Mouse (Mus musculus) hindbrain, embryonic 13.5 days (tissue): ENCODE data around the gene Arg2. TPM values are rescaled to one million over a fixed set of nuclear protein-coding genes. Genes with fewer than 3 reads are reported as not detected.
"Not testable (repeated sequence)": the region's sequence is repeated elsewhere in the genome, so short reads cannot be mapped to it uniquely, and the experiment has no call there.

ENCODE experiments used
- ATAC-seq: fragments of 200-750 bp; cut with Nextera tagmentation; 2 replicates; pipeline ENCODE4 v1.8.0; 2017; ENCODE audit warnings: moderate TSS enrichment; ENCODE audit not compliant: low FRiP score
- H3K27ac ChIP-seq: fragments of 300-500 bp; sonication (generic); 2 replicates; pipeline ENCODE4 v1.5.1; 2015; ENCODE audit warnings: inconsistent platforms, mild to moderate bottlenecking, moderate library complexity
- H3K27me3 ChIP-seq: fragments of 300-500 bp; sonication (generic); 2 replicates; pipeline ENCODE4 v1.6.1; 2015; ENCODE audit warnings: mild to moderate bottlenecking, inconsistent platforms
- H3K36me3 ChIP-seq: fragments of 300-500 bp; sonication (generic); 2 replicates; pipeline ENCODE4 v1.6.1; 2015; ENCODE audit warnings: mild to moderate bottlenecking, inconsistent platforms
- H3K4me1 ChIP-seq: fragments of 300-500 bp; sonication (generic); replicated peaks from 2 replicates; pipeline ENCODE4 v1.6.1; 2015; ENCODE audit warnings: inconsistent platforms
- H3K4me2 ChIP-seq: fragments of 300-500 bp; sonication (generic); 2 replicates; pipeline ENCODE4 v1.6.1; 2015; ENCODE audit warnings: inconsistent platforms, mild to moderate bottlenecking, moderate library complexity
- H3K4me3 ChIP-seq: fragments of 300-500 bp; sonication (generic); 2 replicates; pipeline ENCODE4 v1.5.1; 2015; ENCODE audit warnings: mild to moderate bottlenecking, inconsistent platforms
- H3K9ac ChIP-seq: fragments of 300-500 bp; sonication (generic); 2 replicates; pipeline ENCODE4 v1.6.1; 2015; ENCODE audit warnings: mild to moderate bottlenecking, inconsistent platforms
- H3K9me3 ChIP-seq: fragments of 300-500 bp; sonication (generic); 2 replicates; pipeline ENCODE4 v1.6.1; 2016; ENCODE audit warnings: inconsistent platforms
- WGBS: fragments of 180-500 bp; shearing (Covaris S2); methylation state at CpG from one replicate; pipeline ENCODE4 v1.1.7; 2015; 5-methylcytosine and 5-hydroxymethylcytosine counted together
- polyA plus RNA-seq: library from polyadenylated mRNA; unstranded; fragments of >200 nt; fragmentation: Nextera tagmentation; extraction: Ambion mirVana; gene quantifications from 2 replicates; pipeline ENCODE4 v1.2.1, GENCODE M21; 2015

Gene Arg2
- polyA plus RNA-seq, 1 experiment from 2014 or later = 37.3 TPM

- WGBS = under 1% methylated on average over 71 of the region's 73 CpGs
- Histone ChIP-seq H3K4me2 (peak within 1 kb of the TSS; percentile 72), H3K36me3 (peaks cover 17% of the 10 kb centered on the region), H3K9ac (peak within 1 kb of the TSS; percentile 89), H3K9me3 (no peaks in the 10 kb centered on the region), H3K27me3 (no peaks in the 10 kb centered on the region), H3K4me1 (peaks cover 14% of the 10 kb centered on the region), H3K4me3 (peak within 1 kb of the TSS; percentile 97), H3K27ac (peak within 1 kb of the TSS; percentile 97)
- ATAC-seq = peak; percentile 99
Measured at GRCm38 (mm10) chr12:79172019-79172941, 41.7 kb downstream of the Arg2 start, which contains the start of gene Vti1b. Vti1b (minus strand) TSS chr12:79172667.

- Histone ChIP-seq H3K36me3 (peaks cover 23% of the 10 kb centered on the region), H3K27ac (no peak overlapping the region), H3K9me3 (no peaks in the 10 kb centered on the region), H3K4me3 (no peak overlapping the region), H3K9ac (no peak overlapping the region), H3K4me2 (no peak overlapping the region), H3K4me1 (peaks cover 14% of the 10 kb centered on the region), H3K27me3 (no peaks in the 10 kb centered on the region)
- no peak for ATAC-seq
- WGBS = 88% methylated on average over 5 of the region's 5 CpGs
Measured at GRCm38 (mm10) chr12:79173721-79174120, 43.1 kb downstream of the Arg2 start.

- H3K36me3 ChIP-seq = peaks cover 31% of the 10 kb centered on the region
- no peaks in the 10 kb centered on the region for H3K27me3 ChIP-seq
- no peak overlapping the region for H3K9ac ChIP-seq
- no peak overlapping the region for H3K4me2 ChIP-seq
- H3K4me1 ChIP-seq = peaks cover 7% of the 10 kb centered on the region
- no peak overlapping the region for H3K27ac ChIP-seq
- WGBS = 89% methylated on average over 5 of the region's 5 CpGs
- H3K9me3 ChIP-seq = no peaks in the 10 kb centered on the region
- ATAC-seq = no peak
- H3K4me3 ChIP-seq = no peak overlapping the region
Measured at GRCm38 (mm10) chr12:79175998-79176397, 45.4 kb downstream of the Arg2 start.

GRCm38 (mm10) chr12:79185160-79185559, 54.6 kb downstream of the Arg2 start:
- H3K9ac ChIP-seq, H3K4me3 ChIP-seq, H3K9me3 ChIP-seq, H3K27me3 ChIP-seq, H3K4me1 ChIP-seq, ATAC-seq, H3K4me2 ChIP-seq, H3K27ac ChIP-seq: not testable (repeated sequence)
- peaks cover 76% of the 10 kb centered on the region for H3K36me3 ChIP-seq
- 84% methylated on average over 5 of the region's 6 CpGs for WGBS

DNA sequence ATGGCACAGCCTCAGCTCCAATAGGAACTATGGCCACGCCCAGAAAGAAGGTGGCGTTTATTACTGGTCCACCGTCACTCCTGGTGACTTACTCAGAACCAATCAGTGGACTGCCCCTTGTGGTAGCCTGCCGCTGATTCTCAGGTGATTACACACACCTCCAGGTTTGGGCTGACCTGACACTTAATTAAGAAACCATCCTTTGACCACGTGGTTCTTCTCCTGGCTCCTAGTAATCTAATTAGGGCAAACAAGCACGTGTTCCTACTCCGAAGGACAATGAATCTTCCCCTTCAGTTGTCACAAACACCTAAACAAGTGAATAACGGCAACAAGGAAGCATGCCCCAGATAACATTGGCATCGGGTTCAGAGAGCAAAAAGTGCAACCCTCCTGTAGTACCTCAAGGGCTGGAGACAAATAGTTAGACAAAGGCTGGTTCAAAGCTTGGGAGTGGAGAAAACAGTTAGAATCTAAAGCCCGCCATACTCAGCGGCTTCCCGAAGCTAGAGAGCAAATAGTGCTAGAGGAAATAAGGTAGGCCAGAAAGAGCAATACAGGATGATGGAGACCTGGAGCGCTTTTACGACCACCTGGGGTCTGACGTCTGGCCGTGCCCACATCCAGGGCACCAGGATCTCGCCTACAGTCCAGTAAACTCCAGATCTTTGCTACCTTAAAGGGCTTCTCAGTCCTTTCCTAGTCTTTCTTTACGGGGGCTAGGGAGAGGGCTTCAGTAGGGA, 60.5 kb downstream of the Arg2 start:
- Histone ChIP-seq H3K4me3 (peak overlapping the region; percentile 68), H3K27me3 (no peaks in the 10 kb centered on the region), H3K9me3 (no peaks in the 10 kb centered on the region), H3K4me1 (peaks cover 20% of the 10 kb centered on the region), H3K27ac (peak overlapping the region; percentile 81), H3K9ac (peak overlapping the region; percentile 80), H3K4me2 (peak overlapping the region; percentile 76), H3K36me3 (peaks cover 24% of the 10 kb centered on the region)
- peak; percentile 97 for ATAC-seq
- 0% methylated on average over 18 of the region's 18 CpGs for WGBS

DNA sequence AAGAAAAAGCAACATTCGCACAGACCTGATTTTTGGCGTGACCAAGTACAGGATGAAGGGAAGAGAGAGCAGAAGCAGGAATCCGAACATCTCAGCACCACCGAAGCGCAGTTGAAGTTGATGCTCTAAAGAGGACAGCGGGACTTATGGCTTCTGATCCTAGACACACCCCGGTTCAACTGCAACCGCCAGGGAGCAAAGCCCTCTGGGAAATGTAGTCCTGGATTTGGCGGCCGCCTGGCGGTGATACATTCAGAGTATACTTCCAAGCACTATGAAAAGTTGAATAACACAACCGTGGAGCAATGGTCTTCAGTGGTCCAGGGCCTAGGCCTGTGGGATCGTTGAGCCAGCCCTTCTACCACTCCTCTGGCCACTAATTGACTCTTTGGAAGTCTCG, 61.1 kb downstream of the Arg2 start:
- Histone ChIP-seq H3K36me3 (peaks cover 18% of the 10 kb centered on the region), H3K9ac (peak overlapping the region; percentile 80), H3K4me2 (peak overlapping the region; percentile 76), H3K9me3 (no peaks in the 10 kb centered on the region), H3K4me1 (peaks cover 20% of the 10 kb centered on the region), H3K4me3 (peak overlapping the region; percentile 68), H3K27ac (peak overlapping the region; percentile 81), H3K27me3 (no peaks in the 10 kb centered on the region)
- 6% methylated on average over 14 of the region's 14 CpGs for WGBS
- peak; percentile 90 for ATAC-seq

DNA sequence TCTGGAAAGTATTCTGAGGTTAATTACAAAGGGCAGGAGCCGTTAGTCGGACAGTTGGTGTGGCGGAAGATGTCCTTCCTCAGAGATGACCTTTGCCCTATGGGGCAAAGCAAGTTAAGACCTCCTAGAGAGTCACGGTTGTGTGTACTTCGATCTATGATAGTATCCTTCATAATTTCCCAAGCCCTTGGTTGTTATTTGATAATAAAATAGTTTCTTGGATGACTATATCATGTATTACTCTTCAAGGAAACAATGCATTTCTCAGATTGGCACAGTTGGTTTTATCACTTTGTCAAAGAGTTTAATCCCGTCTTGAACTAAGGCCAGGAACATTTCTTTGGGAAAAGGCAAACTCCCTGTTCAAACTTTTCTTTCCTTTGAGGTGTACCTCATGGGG, 61.6 kb downstream of the Arg2 start, which contains the start of gene Rdh11:
Gene Rdh11, minus strand, starts transcription at position 101 of the 400 bp plus-strand sequence.
- Histone ChIP-seq H3K4me2 (peak within 1 kb of the TSS; percentile 76), H3K4me1 (peaks cover 20% of the 10 kb centered on the region), H3K9ac (peak within 1 kb of the TSS; percentile 80), H3K9me3 (no peaks in the 10 kb centered on the region), H3K27ac (peak within 1 kb of the TSS; percentile 81), H3K36me3 (peaks cover 13% of the 10 kb centered on the region), H3K4me3 (peak within 1 kb of the TSS; percentile 68), H3K27me3 (no peaks in the 10 kb centered on the region)
- no peak for ATAC-seq
- 62% methylated on average over 6 of the region's 6 CpGs for WGBS

GRCm38 (mm10) chr12:79193441-79193840, 62.9 kb downstream of the Arg2 start:
- Histone ChIP-seq H3K4me3 (no peak overlapping the region), H3K4me1 (peaks cover 20% of the 10 kb centered on the region), H3K27ac (no peak overlapping the region), H3K27me3 (no peaks in the 10 kb centered on the region), H3K4me2 (no peak overlapping the region), H3K36me3 (peaks cover under 1% of the 10 kb centered on the region), H3K9me3 (no peaks in the 10 kb centered on the region), H3K9ac (no peak overlapping the region)
- WGBS = 8% methylated on average over 3 of the region's 3 CpGs
- no peak for ATAC-seq

DNA sequence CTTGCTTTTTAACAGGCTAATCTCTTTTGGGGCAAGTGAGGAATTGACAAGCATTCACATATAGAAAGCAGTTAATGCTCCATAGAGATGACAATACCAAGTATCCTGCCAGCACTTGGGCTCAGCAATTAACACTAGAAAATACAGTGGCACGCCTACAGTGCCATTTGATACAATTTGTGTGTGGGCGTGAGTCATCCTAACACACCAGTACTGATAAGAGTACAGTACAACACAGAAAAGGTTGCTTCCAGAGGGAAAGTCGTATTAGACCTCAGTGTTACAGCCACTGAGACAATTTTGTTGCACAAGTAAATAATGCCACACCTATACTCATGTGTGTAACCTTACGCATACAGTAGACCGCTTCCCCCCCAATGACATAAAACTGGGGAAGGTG, 66.5 kb downstream of the Arg2 start:
- Histone ChIP-seq H3K9ac (no peak overlapping the region), H3K27me3 (no peaks in the 10 kb centered on the region), H3K4me1 (no peaks in the 10 kb centered on the region), H3K4me2 (no peak overlapping the region), H3K4me3 (no peak overlapping the region), H3K9me3 (no peaks in the 10 kb centered on the region), H3K36me3 (no peaks in the 10 kb centered on the region), H3K27ac (no peak overlapping the region)
- 91% methylated on average over 5 of the region's 5 CpGs for WGBS
- no peak for ATAC-seq

GRCm38 (mm10) chr12:79201882-79202281, 71.3 kb downstream of the Arg2 start:
- Histone ChIP-seq H3K4me1 (no peaks in the 10 kb centered on the region), H3K27me3 (no peaks in the 10 kb centered on the region), H3K36me3 (no peaks in the 10 kb centered on the region), H3K4me2 (no peak overlapping the region), H3K27ac (no peak overlapping the region), H3K9ac (no peak overlapping the region), H3K9me3 (no peaks in the 10 kb centered on the region), H3K4me3 (no peak overlapping the region)
- ATAC-seq = no peak
- WGBS = 80% methylated on average over 3 of the region's 3 CpGs
